Mouse (Mus musculus) 3T3-L1 (cell line): ENCODE results near the gene Zfpl1.
A peak's percentile ranks its signal among the peaks of the same experiment; 100 is the strongest.
"Not testable (repeated sequence)": the region's sequence is repeated elsewhere in the genome, so short reads cannot be mapped to it uniquely, and the experiment has no call there.

Experiments used
- DNase-seq: peaks from one replicate; pipeline ENCODE4 v3.0.0-alpha.2; 2015; ENCODE audit warnings: low read depth, low spot score

The Zfpl1 gene

GRCm38 (mm10) chr19:6084478-6085248, at the start of gene Zfpl1, which contains the start of gene Cdca5:
Zfpl1 (minus strand) TSS chr19:6084956.
Cdca5 (plus strand) TSS chr19:6084983.
- peak; percentile 99 for DNase-seq

- not testable (repeated sequence) for DNase-seq
Observed at GRCm38 (mm10) chr19:6133197-6133596, 48.4 kb upstream of the Zfpl1 start.

GRCm38 (mm10) chr19:6132171-6132827, 47.5 kb upstream of the Zfpl1 start:
- no peak for DNase-seq

- not testable (repeated sequence) for DNase-seq
Observed at GRCm38 (mm10) chr19:6130414-6131128, 45.8 kb upstream of the Zfpl1 start.

- DNase-seq: peak; percentile 98
Observed at GRCm38 (mm10) chr19:6127760-6128341, 43.1 kb upstream of the Zfpl1 start, which contains the start of gene Snx15. Snx15 (minus strand) TSS chr19:6128304.

GRCm38 (mm10) chr19:6126789-6127580, 42.2 kb upstream of the Zfpl1 start:
- peak; percentile 28 for DNase-seq

GRCm38 (mm10) chr19:6126289-6126688, 41.5 kb upstream of the Zfpl1 start:
- DNase-seq: peak; percentile 85

- DNase-seq: peak; percentile 63
Observed at GRCm38 (mm10) chr19:6124898-6125297, 40.1 kb upstream of the Zfpl1 start.

- peak; percentile 43 for DNase-seq
Observed at GRCm38 (mm10) chr19:6123330-6123729, 38.6 kb upstream of the Zfpl1 start.

- DNase-seq: no peak
Observed at GRCm38 (mm10) chr19:6121761-6122160, 37.0 kb upstream of the Zfpl1 start.

- no peak for DNase-seq
Observed at GRCm38 (mm10) chr19:6118677-6119185, 34.0 kb upstream of the Zfpl1 start.

GRCm38 (mm10) chr19:6117986-6118676, 33.4 kb upstream of the Zfpl1 start, which contains the start of gene Sac3d1:
Sac3d1 (minus strand) TSS chr19:6118650.
- DNase-seq: peak; percentile 98

- DNase-seq: peak; percentile 53
Observed at GRCm38 (mm10) chr19:6117346-6117985, 32.7 kb upstream of the Zfpl1 start.

- DNase-seq: no peak
Observed at GRCm38 (mm10) chr19:6116113-6116850, 31.5 kb upstream of the Zfpl1 start.

- no peak for DNase-seq
Observed at GRCm38 (mm10) chr19:6113116-6113515, 28.4 kb upstream of the Zfpl1 start.

GRCm38 (mm10) chr19:6105586-6105985, 20.8 kb upstream of the Zfpl1 start, which contains the start of gene Naaladl1:
Naaladl1 (plus strand) TSS chr19:6105782.
- no peak for DNase-seq

- DNase-seq: no peak
Observed at GRCm38 (mm10) chr19:6104476-6104875, 19.7 kb upstream of the Zfpl1 start.

GRCm38 (mm10) chr19:6102169-6102853, 17.6 kb upstream of the Zfpl1 start:
- no peak for DNase-seq
